Mouse (Mus musculus) inflammation-experienced regulatory T-cells, adult 6 months (primary cell): ENCODE results near the gene Kmt2c. TPM values are rescaled to one million over a fixed set of nuclear protein-coding genes. Genes with fewer than 3 reads are reported as not detected.

Experiments used
- ATAC-seq: one replicate; pipeline ENCODE4 v1.8.0; 2017
- polyA plus RNA-seq, 3 experiments: library from polyadenylated mRNA; unstranded; fragments of 100-300 nt; shearing (Covaris generic); gene quantifications; one replicate each; pipeline ENCODE4 v1.2.1; 2017

Kmt2c gene
- polyA plus RNA-seq, result 10 to 100 TPM; 16.8 to 34.9 (median 34.9) TPM

- peak; percentile 10 for ATAC-seq
These were observed at the start of gene Kmt2c for GRCm38 (mm10) chr5:25498346-25498820. TSS of gene Kmt2c (minus strand) at chr5:25498783.

- ATAC-seq, result no peak
These were observed 48.3 kb upstream of the Kmt2c start for GRCm38 (mm10) chr5:25546912-25547311.

GRCm38 (mm10) chr5:25544566-25544965, 46.0 kb upstream of the Kmt2c start:
- no peak for ATAC-seq

- ATAC-seq, result no peak
These were observed 45.5 kb upstream of the Kmt2c start for GRCm38 (mm10) chr5:25544061-25544460.

- ATAC-seq, result no peak
These were observed 43.1 kb upstream of the Kmt2c start for GRCm38 (mm10) chr5:25541661-25542060.

DNA sequence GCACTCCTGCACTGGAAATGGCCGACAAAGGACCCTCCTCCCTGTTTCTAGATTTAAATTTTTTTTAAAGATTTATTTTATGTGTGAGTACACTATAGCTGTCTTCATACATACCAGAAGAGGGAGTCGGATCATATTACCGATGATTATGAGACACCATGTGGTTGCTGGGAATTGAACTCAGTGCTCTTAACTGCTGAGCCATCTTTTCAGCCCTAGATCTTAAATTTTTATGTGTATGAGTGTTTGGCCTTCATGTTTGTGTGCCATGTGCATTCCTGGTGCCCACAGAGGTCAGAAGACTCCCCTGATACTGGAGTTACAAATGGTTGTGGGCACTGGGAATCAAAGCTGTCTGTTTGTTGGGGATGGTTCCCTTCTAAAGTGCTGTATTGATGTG, 42.3 kb upstream of the Kmt2c start:
- ATAC-seq, result no peak

DNA sequence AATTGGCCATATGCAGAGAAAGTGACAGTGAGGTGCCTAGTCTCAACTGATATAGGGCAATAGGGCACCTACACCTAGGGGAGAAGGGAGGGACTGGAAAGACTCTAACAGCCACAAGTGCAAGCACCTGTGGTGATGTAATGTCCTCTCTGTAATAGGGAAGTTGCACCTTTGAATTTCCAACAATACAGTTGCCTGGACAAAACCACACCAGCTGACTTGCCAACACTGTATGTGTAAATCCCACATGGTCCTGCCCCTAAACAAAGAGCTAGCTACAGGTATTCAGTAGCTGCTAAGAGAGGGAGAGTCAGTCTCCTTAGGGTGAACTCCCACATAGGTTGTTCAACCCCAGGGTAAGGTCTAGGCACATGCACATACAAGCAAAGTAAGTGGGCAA, 41.8 kb upstream of the Kmt2c start:
- no peak for ATAC-seq

- no peak for ATAC-seq
These were observed 38.4 kb upstream of the Kmt2c start for GRCm38 (mm10) chr5:25536921-25537409.

DNA sequence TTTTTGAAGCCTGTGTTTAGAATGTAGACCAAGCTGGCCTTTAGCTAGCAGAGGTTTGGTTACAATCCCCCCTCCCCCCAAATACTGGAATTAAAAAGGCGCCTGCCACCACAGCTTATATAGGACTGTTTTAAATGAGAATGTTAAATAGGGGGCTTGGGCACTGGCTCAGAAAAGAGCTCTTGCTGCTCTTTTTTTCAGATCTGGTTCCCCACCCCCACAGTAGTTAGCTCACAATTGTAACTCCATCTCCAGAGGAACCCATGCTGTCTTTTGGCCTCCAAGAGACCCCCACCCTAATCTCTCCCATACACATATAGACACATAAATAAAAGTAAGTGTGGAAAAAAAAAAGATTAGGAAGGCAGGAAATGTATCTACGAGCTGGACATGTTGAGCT, 37.9 kb upstream of the Kmt2c start:
- ATAC-seq, result no peak

DNA sequence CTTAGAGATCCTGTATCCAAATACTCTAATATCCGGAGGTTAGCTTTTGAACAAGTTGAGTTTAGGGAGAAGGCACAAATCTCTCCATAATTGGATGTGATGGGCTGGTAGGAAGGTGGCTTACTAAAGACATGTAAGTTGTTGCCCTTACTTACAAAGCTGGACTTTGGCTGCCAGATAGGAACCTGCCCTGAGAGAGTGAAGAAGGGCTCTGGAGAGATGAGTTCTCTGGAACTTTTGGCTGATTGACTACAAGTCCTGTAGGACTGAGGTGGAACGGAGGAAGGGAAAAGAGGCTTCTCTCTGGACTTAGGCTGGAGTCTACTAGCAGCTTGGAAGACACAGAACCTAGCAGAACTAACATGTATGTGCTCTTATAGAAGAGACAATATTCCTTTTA, 37.0 kb upstream of the Kmt2c start:
- ATAC-seq, result no peak

DNA sequence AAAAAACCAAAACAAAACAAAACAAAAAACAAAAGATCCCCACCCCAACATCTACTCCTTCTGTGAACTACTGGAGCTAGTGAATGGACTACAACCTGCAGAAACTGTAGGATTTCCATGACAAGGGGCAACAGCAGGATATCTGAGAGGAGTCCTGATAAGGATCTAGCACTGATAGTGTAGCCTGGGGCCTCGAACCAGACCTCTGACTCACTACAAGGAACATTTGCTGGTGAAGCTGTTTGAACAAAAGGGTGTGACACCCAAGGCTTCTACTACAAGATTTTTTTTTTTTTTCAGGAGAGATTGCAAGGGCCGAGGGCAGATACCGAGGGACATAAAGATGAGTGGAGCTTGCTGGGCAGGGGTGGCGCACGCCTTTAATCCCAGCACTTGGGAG, 34.7 kb upstream of the Kmt2c start:
- no peak for ATAC-seq

GRCm38 (mm10) chr5:25532256-25533147, 33.9 kb upstream of the Kmt2c start:
- ATAC-seq, result no peak

DNA sequence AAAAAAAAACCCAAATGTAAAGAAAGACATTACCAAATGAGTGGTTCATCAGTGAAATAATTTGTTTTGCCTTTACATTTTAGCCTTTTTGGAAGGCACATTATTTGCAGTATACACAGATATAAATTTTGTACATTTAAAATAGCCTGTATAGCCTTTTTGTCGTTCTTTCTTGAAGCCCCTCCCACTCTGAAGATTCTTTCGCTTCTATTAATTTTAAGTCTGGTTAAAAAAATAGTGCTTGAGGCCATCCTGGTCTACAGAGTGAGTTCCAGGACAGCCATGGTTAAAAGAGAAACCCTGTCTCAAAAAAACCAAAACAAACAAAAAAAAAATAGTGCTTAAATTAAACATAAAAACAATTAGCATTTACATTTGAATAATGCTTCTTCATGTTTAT, 32.0 kb upstream of the Kmt2c start:
- no peak for ATAC-seq

DNA sequence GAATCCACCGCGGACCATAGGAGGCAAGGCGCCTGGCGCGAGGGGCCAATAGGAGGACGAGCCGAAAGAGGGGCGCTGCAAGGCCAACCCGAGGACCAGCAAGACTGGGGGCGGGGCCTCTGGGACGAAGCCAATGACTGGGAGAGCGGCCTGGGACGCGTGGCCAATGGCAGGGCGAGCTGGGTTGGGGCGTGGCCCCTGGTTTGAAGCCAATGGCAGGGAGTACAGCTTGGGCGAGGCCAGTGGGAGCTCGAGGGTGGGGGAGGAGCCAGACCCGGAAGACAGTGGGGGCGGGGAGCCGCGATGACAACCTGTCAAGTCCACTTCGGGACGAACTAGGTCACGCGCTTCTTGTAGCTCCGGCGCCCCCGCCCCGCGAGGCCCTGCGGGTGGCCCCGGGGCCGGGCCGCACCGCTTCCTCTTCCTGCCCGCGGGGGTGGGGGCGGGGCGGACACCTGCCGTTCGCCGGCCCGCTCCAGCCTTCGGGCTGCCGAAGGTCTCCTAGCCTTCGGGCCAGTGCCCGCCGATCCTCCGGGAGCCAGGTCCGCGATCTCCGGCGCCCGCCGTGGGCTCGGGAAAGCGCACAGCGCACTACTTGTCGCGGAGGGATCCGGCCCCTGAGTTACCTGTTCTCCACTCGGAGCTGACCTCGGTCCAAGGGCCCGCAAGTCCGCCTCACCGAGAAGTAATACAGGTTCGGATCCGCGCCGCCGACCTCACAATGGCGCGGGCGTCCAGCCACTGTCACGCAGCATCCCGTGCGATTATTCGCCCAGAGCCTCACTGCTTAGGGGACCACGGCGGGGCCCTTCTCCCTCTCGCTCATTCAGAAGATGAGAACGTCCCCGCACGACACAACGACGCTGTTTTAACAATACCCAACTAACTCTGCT, 31.2 kb upstream of the Kmt2c start:
- ATAC-seq, result peak; percentile 96

- peak; percentile 23 for ATAC-seq
These were observed 30.4 kb upstream of the Kmt2c start for GRCm38 (mm10) chr5:25528851-25529528.

GRCm38 (mm10) chr5:25527971-25528370, 29.4 kb upstream of the Kmt2c start:
- no peak for ATAC-seq

DNA sequence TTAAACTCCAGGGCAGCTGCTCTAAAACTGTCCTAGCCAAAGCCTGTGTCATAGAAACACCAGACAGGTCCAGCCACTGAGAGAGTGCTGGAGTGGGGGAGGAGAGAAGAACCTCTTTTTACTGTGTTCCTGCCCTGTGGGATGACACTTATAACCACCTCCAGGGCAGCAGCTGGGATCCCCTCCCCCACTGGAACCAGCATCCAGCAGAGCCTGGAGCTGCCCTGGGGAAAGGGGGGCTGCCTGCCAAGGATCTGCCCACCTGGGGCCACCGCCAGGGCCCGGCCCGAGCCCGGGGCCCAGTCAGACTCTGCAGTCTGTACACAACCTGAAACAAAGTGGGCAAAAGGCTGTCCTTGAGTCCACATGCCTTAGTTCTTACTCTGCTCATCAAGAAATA, 28.3 kb upstream of the Kmt2c start:
- no peak for ATAC-seq

- ATAC-seq, result no peak
These were observed 27.5 kb upstream of the Kmt2c start for GRCm38 (mm10) chr5:25526116-25526515.

DNA sequence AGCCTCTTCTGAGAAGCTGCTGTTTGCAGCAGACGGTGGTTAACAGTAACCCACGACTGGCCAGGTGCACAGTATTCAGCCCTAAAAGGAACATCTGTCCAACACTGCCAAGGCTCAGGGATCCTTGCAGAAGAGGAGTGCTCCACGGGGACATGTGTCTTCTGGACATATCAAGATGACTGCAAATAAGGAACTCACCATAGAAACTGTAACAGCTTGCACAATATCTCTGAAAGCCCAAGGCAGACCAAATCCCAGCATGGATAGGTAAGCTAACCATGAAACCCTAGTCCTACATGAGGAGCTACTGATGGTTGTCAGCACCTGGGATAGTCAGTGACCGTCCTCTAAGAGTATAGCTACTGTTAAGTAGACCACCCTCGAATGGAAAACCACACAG, 22.9 kb upstream of the Kmt2c start:
- no peak for ATAC-seq

DNA sequence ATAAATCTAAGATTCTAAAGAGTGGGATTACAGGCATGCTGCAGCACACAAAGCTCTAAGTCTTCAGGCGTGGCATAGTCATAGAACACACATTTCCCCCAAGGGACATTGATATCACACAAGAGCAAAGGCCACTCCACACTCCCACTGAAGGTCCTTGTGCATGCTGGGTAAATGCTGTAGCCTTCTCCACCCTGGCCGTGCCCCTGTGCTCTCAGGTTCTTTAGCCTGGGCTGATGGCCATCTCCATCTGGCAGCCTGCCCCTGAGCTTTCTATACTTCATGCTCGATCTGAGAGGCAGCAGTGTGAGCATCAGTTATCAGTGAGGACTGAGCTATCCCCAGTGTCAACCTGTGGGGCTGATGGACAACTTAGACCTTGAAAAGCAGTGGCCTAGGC, 21.2 kb upstream of the Kmt2c start:
- no peak for ATAC-seq

- no peak for ATAC-seq
These were observed 19.0 kb upstream of the Kmt2c start for GRCm38 (mm10) chr5:25517550-25517949.

- no peak for ATAC-seq
These were observed 17.8 kb upstream of the Kmt2c start for GRCm38 (mm10) chr5:25516301-25516895.
